Mouse (Mus musculus): ENCODE measurements around the gene Ntrk2.

GRCm38 (mm10) chr13:59079761-59080461, 273.5 kb downstream of the Ntrk2 start:
- TF ChIP-seq CTCF (IDR thresholded peaks at IDR 0.05; ENCODE audit: extremely low read depth, insufficient read length, insufficient replicate concordance, low read depth, low read length) (no peak), POLR2A (IDR thresholded peaks at IDR 0.05; ENCODE audit: low read depth, low read length) (no peak)
